Mouse (Mus musculus) kidney, embryonic 15.5 days (tissue): Measurements from ENCODE around the gene Mndal. TPM values are rescaled to one million over a fixed set of nuclear protein-coding genes. Genes with fewer than 3 reads are reported as not detected.
"Not testable (repeated sequence)": the region's sequence is repeated elsewhere in the genome, so short reads cannot be mapped to it uniquely, and the experiment has no call there.

Experiments
- ATAC-seq: fragments of 200-750 bp; cut with Nextera tagmentation; replicated peaks from 2 replicates; pipeline ENCODE4 v1.8.0; 2017; ENCODE audit warnings: moderate TSS enrichment; ENCODE audit not compliant: low FRiP score
- H3K27ac ChIP-seq: fragments of 300-500 bp; sonication (generic); 2 replicates; pipeline ENCODE4 v1.5.1; 2015; ENCODE audit warnings: mild to moderate bottlenecking, inconsistent platforms
- H3K27me3 ChIP-seq: fragments of 300-500 bp; sonication (generic); 2 replicates; pipeline ENCODE4 v1.6.1; 2015; ENCODE audit warnings: inconsistent platforms
- H3K36me3 ChIP-seq: fragments of 300-500 bp; sonication (generic); 2 replicates; pipeline ENCODE4 v1.6.1; 2015; ENCODE audit warnings: inconsistent platforms
- H3K4me1 ChIP-seq: fragments of 300-500 bp; sonication (generic); 2 replicates; pipeline ENCODE4 v1.6.1; 2015; ENCODE audit warnings: inconsistent platforms
- H3K4me2 ChIP-seq: fragments of 300-500 bp; sonication (generic); 2 replicates; pipeline ENCODE4 v1.6.1; 2015; ENCODE audit warnings: moderate library complexity, mild to moderate bottlenecking, inconsistent platforms
- H3K4me3 ChIP-seq: fragments of 300-500 bp; sonication (generic); replicated peaks from 2 replicates; pipeline ENCODE4 v1.5.1; 2015; ENCODE audit warnings: mild to moderate bottlenecking, inconsistent platforms
- H3K9ac ChIP-seq: fragments of 300-500 bp; sonication (generic); 2 replicates; pipeline ENCODE4 v1.6.1; 2015; ENCODE audit warnings: mild to moderate bottlenecking, inconsistent platforms
- H3K9me3 ChIP-seq: fragments of 300-500 bp; sonication (generic); replicated peaks from 2 replicates; pipeline ENCODE4 v1.6.1; 2016; ENCODE audit warnings: inconsistent platforms
- WGBS: fragments of 180-500 bp; shearing (Covaris S2); methylation state at CpG from one replicate; pipeline ENCODE4 v1.1.7; 2015; ENCODE audit warnings: mixed read lengths; 5-methylcytosine and 5-hydroxymethylcytosine counted together
- polyA plus RNA-seq: library from polyadenylated mRNA; unstranded; fragments of >200 nt; fragmentation: Nextera tagmentation; extraction: Ambion mirVana; gene quantifications from 2 replicates; pipeline ENCODE4 v1.2.1, GENCODE M21; 2015

Mndal gene
- polyA plus RNA-seq, 1 experiment from 2014 or later: 2.1 TPM

DNA sequence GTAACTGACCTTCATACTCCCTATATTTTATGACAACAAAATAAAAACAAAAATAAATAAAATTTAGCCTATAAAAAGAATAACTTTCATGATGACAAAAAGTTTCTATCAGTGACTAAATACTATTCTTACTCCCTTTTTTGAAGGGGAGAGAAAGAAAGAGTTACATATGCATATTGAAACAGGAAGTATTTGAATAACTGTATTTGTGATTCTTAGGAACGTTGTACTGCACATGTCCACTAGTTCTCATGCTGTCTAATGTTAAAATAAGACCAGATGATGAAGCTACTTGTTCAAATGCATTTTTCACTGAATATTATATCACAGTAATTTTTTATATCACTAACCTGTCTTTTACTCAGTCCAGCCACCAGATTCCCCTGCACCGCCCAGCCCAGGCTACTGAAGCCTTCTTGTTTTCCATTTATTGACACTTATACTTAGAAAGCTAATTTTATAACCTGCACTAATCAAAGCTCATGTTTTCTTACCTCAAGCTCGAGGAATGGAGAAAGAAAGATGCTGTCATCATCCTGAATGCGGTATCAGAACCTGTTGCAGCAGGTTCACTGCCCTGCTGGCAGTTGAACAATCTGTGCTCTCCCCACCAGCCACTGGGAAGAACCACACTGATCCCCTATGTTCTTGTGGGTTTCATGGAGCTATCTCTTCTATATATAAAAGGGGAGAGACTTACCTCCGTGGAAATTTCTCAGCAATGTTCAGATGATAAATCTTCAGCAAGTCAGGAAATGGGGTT is 62.9 kb downstream of the Mndal start:
- not testable (repeated sequence) for H3K9ac ChIP-seq, H3K9me3 ChIP-seq, H3K27ac ChIP-seq, ATAC-seq, H3K36me3 ChIP-seq, H3K27me3 ChIP-seq, H3K4me1 ChIP-seq, H3K4me3 ChIP-seq, H3K4me2 ChIP-seq
- WGBS: 71% methylated on average over 5 of the region's 5 CpGs

DNA sequence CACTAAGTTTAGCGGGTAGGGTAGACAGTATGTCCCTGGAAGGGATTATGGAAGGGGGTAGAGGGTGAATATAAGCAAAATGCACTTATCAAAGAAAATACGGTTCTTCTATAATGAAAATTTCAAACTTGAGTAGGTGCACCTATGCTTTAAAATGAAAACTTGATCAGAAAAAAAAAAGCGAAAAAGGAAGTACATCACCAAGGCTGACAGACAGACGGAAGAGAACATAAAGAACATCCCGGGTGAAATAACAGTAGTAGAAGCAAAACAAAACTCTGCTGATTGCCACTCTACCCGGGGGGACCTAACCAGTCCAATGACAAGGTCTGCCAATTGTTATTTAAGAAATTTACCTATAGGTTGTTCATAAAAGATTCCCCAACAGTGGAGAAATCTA is 64.0 kb downstream of the Mndal start:
- not testable (repeated sequence) for H3K27ac ChIP-seq, H3K4me3 ChIP-seq, H3K9me3 ChIP-seq, ATAC-seq, H3K36me3 ChIP-seq, H3K9ac ChIP-seq, H3K4me2 ChIP-seq, H3K4me1 ChIP-seq, H3K27me3 ChIP-seq
- 90% methylated on average over 6 of the region's 6 CpGs for WGBS

DNA sequence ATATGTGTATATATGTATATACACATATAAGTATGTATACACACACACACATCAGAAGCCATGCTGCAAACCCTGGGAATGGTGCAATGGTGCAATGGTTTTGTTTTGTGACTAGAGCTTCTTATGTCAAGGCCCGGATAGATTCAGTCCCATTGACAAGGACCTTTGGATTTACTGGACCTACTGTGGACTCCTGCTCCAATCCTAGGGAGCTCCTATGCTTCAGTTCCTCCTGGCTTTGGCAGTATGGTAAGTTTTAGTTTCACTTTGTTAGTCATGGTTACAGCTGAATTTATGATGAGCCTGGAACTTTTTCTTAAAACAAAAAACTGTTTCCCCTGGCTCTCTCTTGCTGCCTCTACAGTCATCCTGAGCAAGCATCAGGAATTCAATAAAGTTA is 65.2 kb downstream of the Mndal start:
- H3K9me3 ChIP-seq, ATAC-seq, H3K4me3 ChIP-seq, H3K4me1 ChIP-seq, H3K27ac ChIP-seq, H3K4me2 ChIP-seq, H3K36me3 ChIP-seq, H3K9ac ChIP-seq, H3K27me3 ChIP-seq: not testable (repeated sequence)
- WGBS: 91% methylated on average over 1 of the region's 1 CpGs

DNA sequence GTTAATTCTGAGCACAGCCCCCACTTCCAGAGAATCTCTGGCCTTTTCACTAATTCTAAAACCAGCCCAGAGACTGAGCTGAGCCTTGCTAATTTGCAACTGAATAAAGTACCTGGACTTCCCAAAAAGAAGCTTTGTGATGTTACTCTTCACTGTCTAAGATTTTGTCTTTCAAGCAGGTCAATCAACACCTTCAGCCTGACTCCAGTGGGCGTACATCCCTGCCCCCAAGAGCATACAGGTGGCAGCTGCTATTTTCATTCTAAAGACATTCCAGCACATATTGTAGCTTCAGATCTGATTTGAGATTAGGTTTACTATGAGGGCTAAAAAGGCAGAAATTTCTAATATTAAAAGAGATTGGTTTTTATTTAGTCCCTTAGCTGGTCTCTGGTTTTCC is 73.7 kb downstream of the Mndal start:
- not testable (repeated sequence) for H3K36me3 ChIP-seq, H3K9ac ChIP-seq, H3K27ac ChIP-seq, H3K4me2 ChIP-seq, H3K27me3 ChIP-seq, H3K4me3 ChIP-seq, ATAC-seq, H3K9me3 ChIP-seq, H3K4me1 ChIP-seq
- 89% methylated on average over 1 of the region's 1 CpGs for WGBS

DNA sequence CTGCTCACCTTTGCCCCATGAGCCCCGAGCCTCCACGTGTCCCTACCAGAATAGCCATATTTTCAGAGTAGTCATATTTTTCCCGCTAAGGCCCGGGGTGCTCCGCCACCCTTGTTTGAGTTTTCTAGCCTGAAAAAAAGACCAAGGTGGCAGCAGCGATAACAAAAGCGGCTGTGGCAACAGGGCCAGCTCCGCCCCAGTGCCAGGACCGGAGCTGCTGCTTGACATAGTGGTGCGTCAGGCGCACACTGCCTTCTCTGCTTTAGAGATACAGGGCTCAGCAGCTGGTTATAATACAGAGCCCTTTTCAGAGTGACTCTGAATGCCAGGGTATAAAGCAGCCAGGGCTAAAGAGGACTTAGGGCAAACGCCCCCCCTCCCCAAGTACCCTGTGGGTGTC is 75.8 kb downstream of the Mndal start:
- H3K9me3 ChIP-seq: no peaks in the 10 kb centered on the region
- H3K27ac ChIP-seq: no peak overlapping the region
- no peaks in the 10 kb centered on the region for H3K4me1 ChIP-seq
- no peaks in the 10 kb centered on the region for H3K27me3 ChIP-seq
- no peak overlapping the region for H3K4me2 ChIP-seq
- 84% methylated on average over 12 of the region's 12 CpGs for WGBS
- no peak for ATAC-seq
- H3K9ac ChIP-seq: no peak overlapping the region
- no peak overlapping the region for H3K4me3 ChIP-seq
- no peaks in the 10 kb centered on the region for H3K36me3 ChIP-seq

DNA sequence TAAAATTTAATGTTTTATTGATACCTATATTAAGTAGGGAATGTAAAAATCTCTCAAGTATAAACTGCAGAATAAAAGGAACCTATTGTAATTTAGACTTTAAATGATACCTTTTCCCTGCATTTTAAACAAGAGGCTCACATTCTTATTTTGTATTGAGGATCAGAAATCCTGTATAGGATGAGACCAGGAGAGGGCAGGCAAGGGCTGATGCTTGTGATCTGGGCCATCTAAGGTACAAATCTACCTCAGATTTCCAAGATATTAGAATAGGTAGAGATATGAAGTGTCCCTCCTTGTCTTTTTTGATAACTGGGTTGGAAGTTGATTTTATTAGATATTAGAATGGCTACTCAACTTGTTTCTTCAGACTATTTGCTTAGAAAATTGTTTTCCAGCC is 88.6 kb downstream of the Mndal start:
- H3K4me2 ChIP-seq, H3K27ac ChIP-seq: not testable (repeated sequence)

DNA sequence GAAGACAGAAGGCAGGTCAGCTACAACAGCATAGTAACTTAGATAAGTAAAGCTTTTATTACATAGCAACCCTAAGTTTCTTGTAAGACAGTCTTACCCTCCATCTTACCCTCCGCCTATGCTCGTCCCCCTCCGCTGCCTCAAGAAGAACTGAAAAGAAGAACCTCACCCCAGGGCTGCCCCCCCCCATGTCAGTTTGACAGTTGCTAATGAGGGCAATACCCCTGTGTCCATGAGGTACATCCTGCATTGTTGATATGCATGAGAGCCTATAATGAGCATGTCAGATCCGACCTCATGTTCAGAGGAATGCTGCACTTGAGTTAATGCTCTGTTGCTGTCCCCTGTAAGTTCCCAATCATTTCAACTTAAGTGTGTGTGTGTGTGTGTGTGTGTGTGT is 89.4 kb downstream of the Mndal start:
- ATAC-seq, H3K4me3 ChIP-seq: not testable (repeated sequence)
- 66% methylated on average over 4 of the region's 4 CpGs for WGBS

More for the DNA sequence above, 88.6 kb downstream of the Mndal start:
- H3K9ac ChIP-seq, ATAC-seq, H3K4me1 ChIP-seq, H3K27me3 ChIP-seq, H3K4me3 ChIP-seq, H3K36me3 ChIP-seq, H3K9me3 ChIP-seq: not testable (repeated sequence)

DNA sequence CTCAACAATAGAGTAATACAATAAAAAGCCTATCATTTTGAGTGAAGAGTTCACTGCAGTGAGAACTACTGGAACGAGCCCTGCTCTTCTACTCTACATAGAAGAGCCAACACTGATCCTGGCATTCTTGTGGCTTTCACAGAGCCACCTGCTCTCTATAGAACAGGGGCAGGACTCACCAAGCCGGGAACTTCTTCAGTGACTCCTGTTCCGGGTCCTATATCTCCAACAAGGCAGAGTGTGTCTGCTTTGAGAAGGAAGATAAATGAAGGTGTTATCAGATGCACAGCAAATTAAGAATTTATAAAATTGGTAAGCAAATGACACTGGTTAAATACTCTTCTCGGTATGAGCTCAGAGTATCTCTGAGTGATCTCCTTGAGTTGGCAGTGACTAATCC is 96.1 kb downstream of the Mndal start:
- not testable (repeated sequence) for H3K4me2 ChIP-seq, H3K36me3 ChIP-seq, H3K9ac ChIP-seq, ATAC-seq, H3K4me1 ChIP-seq, H3K27ac ChIP-seq, H3K4me3 ChIP-seq, H3K27me3 ChIP-seq, H3K9me3 ChIP-seq
- 85% methylated on average over 4 of the region's 4 CpGs for WGBS

More for the DNA sequence above, 89.4 kb downstream of the Mndal start:
- not testable (repeated sequence) for H3K27me3 ChIP-seq, H3K27ac ChIP-seq, H3K9me3 ChIP-seq, H3K4me2 ChIP-seq, H3K4me1 ChIP-seq, H3K36me3 ChIP-seq, H3K9ac ChIP-seq

DNA sequence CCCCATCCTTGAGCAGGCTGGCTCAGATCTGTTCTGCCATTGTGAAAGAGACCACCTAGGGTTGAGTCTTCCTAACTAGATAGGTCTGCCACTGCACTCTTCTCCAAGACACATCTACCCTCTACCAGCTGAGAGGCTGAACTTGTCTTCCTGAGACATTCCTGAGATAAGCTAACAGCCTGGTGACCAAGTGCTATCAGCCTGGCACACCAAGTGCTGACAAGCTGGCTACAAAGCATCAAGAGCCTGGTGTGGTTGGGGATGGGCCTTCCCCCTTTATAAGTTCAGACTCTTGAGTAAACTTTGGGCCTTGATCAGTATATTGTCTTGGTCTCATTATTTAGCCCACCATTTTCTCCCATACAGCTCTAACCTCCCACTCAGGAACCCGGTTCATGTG is 97.5 kb downstream of the Mndal start:
- Histone ChIP-seq H3K4me3 (no peak overlapping the region), H3K4me1 (no peaks in the 10 kb centered on the region), H3K27ac (no peak overlapping the region), H3K4me2 (no peak overlapping the region), H3K27me3 (no peaks in the 10 kb centered on the region), H3K9me3 (no peaks in the 10 kb centered on the region), H3K36me3 (no peaks in the 10 kb centered on the region), H3K9ac (no peak overlapping the region)
- no peak for ATAC-seq
- WGBS: 72% methylated on average over 1 of the region's 1 CpGs

DNA sequence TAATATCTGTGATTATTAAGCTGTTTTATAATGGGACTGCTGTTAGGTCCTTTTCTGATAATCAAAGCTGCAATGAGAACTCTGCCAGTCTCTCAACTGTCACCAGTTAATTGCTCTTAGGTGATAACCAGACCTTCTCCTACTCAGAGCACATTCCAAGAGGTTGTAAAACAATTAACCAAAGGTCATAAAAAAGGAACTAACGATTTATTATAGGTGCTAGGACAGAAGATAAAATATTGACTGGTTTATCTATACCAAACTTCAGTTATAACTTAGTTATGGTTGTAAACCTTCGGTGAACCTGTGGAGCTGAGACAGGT is 120.8 kb downstream of the Mndal start:
- not testable (repeated sequence) for H3K27me3 ChIP-seq, H3K4me3 ChIP-seq, ATAC-seq, H3K9me3 ChIP-seq, H3K9ac ChIP-seq, H3K27ac ChIP-seq, H3K4me2 ChIP-seq, H3K36me3 ChIP-seq, H3K4me1 ChIP-seq
- 16% methylated on average over 2 of the region's 2 CpGs for WGBS

DNA sequence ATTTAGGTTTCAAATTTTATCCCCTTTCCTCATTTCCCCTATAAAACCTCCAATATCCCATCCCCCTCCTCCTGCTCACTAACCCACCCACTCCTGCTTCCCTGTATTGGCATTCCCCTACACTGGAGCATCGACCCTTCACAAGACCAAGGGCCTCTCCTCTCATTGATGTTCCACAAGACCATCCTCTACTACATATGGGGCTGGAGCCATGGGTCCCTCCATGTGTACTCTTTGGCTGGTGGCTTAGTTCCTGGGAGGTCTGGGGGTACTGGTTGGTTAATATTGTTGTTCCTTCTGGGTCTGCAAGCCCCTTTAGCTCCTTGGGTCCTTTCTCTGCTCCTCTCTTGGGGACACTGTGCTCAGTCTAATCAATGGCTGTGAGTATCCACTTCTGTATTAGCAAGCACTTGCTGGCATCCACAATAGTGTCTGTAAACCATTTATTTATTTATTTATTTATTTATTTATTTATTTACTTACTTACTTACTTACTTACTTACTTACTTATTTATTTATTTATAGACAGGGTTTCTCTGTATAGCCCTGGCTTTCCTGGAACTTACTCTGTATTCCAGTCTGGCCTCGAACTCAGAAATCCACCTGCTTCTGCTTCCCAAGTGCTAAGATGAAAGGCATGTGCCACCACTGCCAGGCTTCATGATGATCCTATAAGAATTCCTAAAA is 121.4 kb downstream of the Mndal start:
- not testable (repeated sequence) for H3K27ac ChIP-seq, H3K27me3 ChIP-seq, ATAC-seq, H3K9ac ChIP-seq, H3K4me3 ChIP-seq, H3K36me3 ChIP-seq, H3K4me2 ChIP-seq, H3K4me1 ChIP-seq, H3K9me3 ChIP-seq
- WGBS: 62% methylated on average over 2 of the region's 2 CpGs

DNA sequence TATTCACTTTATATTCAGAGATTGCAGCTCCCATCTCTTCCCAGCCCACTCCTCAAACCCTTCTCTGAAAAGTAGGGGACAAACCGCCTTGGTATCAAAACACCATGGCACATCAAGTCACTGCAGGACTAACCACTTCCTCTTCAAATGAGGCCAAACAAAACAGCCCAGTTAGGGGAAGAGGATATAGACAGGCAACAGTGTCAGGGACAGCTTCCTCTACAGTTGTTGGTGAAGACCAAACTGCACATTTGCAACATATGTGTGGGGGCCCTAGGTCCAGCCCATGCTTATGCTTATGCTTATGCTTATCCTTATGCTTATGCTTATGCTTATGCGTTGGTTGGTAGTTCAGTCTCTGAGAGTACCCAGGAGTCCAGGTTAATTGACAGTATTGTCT is 133.0 kb downstream of the Mndal start:
- H3K4me3 ChIP-seq, H3K36me3 ChIP-seq, H3K27me3 ChIP-seq, H3K4me1 ChIP-seq, ATAC-seq, H3K4me2 ChIP-seq, H3K9me3 ChIP-seq, H3K9ac ChIP-seq, H3K27ac ChIP-seq: not testable (repeated sequence)
- WGBS: 75% methylated on average over 2 of the region's 2 CpGs

DNA sequence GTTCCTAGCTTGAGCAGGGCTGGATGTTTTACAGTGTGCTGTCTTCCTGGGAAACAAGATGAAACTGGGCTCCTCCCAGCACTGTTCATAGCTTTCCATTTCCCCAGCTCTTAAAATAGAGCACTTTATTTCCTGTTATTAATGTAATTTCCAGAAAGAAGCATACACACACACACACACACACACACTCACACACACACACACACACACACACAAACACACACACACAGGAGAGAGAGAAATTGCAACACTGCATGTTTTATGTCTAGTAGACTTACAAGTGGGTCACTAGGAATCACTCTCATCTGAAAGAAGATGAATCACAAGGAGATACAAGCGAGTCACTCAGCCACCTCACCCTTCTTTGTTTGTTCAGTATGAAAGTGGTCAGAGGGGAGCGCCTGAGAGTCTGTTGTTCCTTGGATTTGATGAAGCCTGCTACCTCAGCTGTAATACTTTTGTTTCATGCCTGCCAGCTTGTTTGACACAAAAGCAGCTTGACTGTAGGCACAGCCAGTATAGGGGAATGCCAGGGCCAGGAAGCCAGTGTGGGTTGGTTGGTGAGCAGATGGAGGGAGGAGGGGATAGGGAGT is 139.5 kb downstream of the Mndal start:
- not testable (repeated sequence) for H3K9ac ChIP-seq, ATAC-seq, H3K4me3 ChIP-seq, H3K9me3 ChIP-seq, H3K27ac ChIP-seq, H3K27me3 ChIP-seq, H3K36me3 ChIP-seq, H3K4me1 ChIP-seq, H3K4me2 ChIP-seq
- WGBS: 58% methylated on average over 2 of the region's 2 CpGs
